Mouse (Mus musculus) thymus, adult 2 months (tissue): ENCODE data around the gene Scamp3. TPM values are rescaled to one million over a fixed set of nuclear protein-coding genes. Genes with fewer than 3 reads are reported as not detected.
A peak's percentile ranks its signal among the peaks of the same experiment; 100 is the strongest.

Source experiments
- DNase-seq: peaks from one replicate; pipeline ENCODE4 v3.0.0; 2021
- H3K27ac ChIP-seq: fragments of 200-500 bp; 2 replicates; pipeline ENCODE4 v1.5.1; 2012; ENCODE audit warnings: low read length, control low read depth; ENCODE audit not compliant: control insufficient read depth, insufficient read depth
- H3K27me3 ChIP-seq: fragments of 200-500 bp; 2 replicates; pipeline ENCODE4 v1.6.1; 2012; ENCODE audit warnings: mild to moderate bottlenecking, low read length, moderate library complexity, mixed read lengths; ENCODE audit not compliant: control insufficient read depth, insufficient read depth
- H3K36me3 ChIP-seq: fragments of 200-500 bp; 2 replicates; pipeline ENCODE4 v1.6.1; 2012; ENCODE audit warnings: mild to moderate bottlenecking, low read length, moderate library complexity; ENCODE audit not compliant: control insufficient read depth, insufficient read depth
- H3K4me1 ChIP-seq: fragments of 200-500 bp; replicated peaks from 2 replicates; pipeline ENCODE4 v1.6.1; 2012; ENCODE audit warnings: low read length; ENCODE audit not compliant: control insufficient read depth, insufficient read depth
- H3K4me3 ChIP-seq: fragments of 200-500 bp; 2 replicates; pipeline ENCODE4 v1.5.1; 2012; ENCODE audit warnings: mild to moderate bottlenecking, low read length, control low read depth, moderate library complexity; ENCODE audit not compliant: control insufficient read depth, insufficient read depth
- CTCF ChIP-seq: fragments of 200-500 bp; IDR thresholded peaks from 2 replicates; pipeline ENCODE4 v1.5.1; 2012; ENCODE audit warnings: mild to moderate bottlenecking, control low read depth, low read length, moderate library complexity, borderline replicate concordance; ENCODE audit not compliant: control insufficient read depth, poor library complexity, insufficient read depth; ENCODE audit errors: extremely low read depth
- POLR2A ChIP-seq: fragments of 200-500 bp; IDR thresholded peaks from 2 replicates; pipeline ENCODE4 v1.6.1; 2012; ENCODE audit warnings: mild to moderate bottlenecking, low read length, control low read depth, moderate library complexity; ENCODE audit not compliant: control insufficient read depth, poor library complexity, insufficient read depth; ENCODE audit errors: extremely low read depth
- WGBS: fragments of 180-500 bp; shearing (Covaris S2); methylation state at CpG from one replicate; pipeline ENCODE4 v1.1.7; 2018; 5-methylcytosine and 5-hydroxymethylcytosine counted together
- polyA plus RNA-seq: library from polyadenylated mRNA; depleted of rRNA; stranded (reverse); fragments of >200 nt; gene quantifications from 2 replicates; pipeline ENCODE4 v1.2.3, GENCODE M21; 2012

Gene Scamp3
- polyA plus RNA-seq, 1 experiment: 240 TPM

DNA sequence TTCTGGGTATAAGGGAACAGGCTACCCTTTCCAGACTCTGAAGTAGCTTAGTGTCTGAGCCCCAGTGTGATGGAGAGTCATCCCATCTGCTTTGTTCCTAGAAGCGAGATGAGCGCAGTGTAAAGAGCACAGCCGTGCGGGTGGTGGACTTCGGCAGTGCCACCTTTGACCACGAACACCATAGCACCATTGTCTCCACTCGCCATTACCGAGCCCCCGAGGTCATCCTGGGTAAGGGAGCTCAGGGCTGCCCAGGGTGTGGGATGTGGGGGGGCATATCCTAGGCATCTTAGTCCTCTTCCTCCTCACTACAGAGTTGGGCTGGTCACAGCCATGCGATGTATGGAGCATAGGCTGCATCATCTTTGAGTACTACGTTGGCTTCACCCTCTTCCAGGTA lies 2.4 kb upstream of the Scamp3 start:
- no peak overlapping the region for H3K27ac ChIP-seq
- peaks cover 13% of the 10 kb centered on the region for H3K4me1 ChIP-seq
- peaks cover 57% of the 10 kb centered on the region for H3K36me3 ChIP-seq
- 98% methylated on average over 11 of the region's 11 CpGs for WGBS
- no peak for DNase-seq
- H3K27me3 ChIP-seq: no peaks in the 10 kb centered on the region
- no peak overlapping the region for H3K4me3 ChIP-seq
- TF ChIP-seq POLR2A: no peak
- no peak for TF ChIP-seq CTCF

GRCm38 (mm10) chr3:89175544-89175943 lies 1.7 kb upstream of the Scamp3 start:
- 94% methylated on average over 10 of the region's 10 CpGs for WGBS
- peaks cover 51% of the 10 kb centered on the region for H3K36me3 ChIP-seq

DNA sequence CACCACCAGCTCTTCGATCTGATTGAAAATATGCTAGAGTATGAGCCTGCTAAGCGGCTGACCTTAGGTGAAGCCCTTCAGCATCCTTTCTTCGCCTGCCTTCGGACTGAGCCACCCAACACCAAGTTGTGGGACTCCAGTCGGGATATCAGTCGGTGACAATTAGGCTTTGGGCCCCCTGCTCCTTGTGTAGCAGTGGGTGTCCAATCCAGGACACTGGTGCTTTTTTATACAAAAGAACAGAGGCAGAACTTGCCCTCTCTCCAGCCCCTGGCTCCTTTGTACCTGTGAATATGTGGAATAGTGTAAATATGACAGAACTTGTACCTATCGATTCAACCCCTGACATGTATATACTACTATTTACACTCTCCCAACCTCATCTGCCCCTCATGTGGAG lies 852 bp upstream of the Scamp3 start:
- no peak for DNase-seq
- no peak overlapping the region for H3K4me3 ChIP-seq
- peaks cover 13% of the 10 kb centered on the region for H3K4me1 ChIP-seq
- no peak overlapping the region for H3K27ac ChIP-seq
- TF ChIP-seq POLR2A (no peak), CTCF (no peak)
- 95% methylated on average over 7 of the region's 7 CpGs for WGBS
- H3K36me3 ChIP-seq: peaks cover 45% of the 10 kb centered on the region
- no peaks in the 10 kb centered on the region for H3K27me3 ChIP-seq

More at GRCm38 (mm10) chr3:89175544-89175943, 1.7 kb upstream of the Scamp3 start:
- DNase-seq: no peak
- Histone ChIP-seq H3K4me3 (no peak overlapping the region), H3K27ac (no peak overlapping the region), H3K27me3 (no peaks in the 10 kb centered on the region), H3K4me1 (peaks cover 13% of the 10 kb centered on the region)
- TF ChIP-seq CTCF (no peak), POLR2A (no peak)

GRCm38 (mm10) chr3:89178107-89178385 lies 773 bp downstream of the Scamp3 start:
- no peaks in the 10 kb centered on the region for H3K27me3 ChIP-seq
- H3K4me3 ChIP-seq: peak overlapping the region; percentile 96
- TF ChIP-seq CTCF (no peak), POLR2A (no peak)
- H3K27ac ChIP-seq: no peak overlapping the region
- 4% methylated on average over 6 of the region's 6 CpGs for WGBS
- peaks cover 35% of the 10 kb centered on the region for H3K36me3 ChIP-seq
- DNase-seq: no peak
- H3K4me1 ChIP-seq: peaks cover 23% of the 10 kb centered on the region

DNA sequence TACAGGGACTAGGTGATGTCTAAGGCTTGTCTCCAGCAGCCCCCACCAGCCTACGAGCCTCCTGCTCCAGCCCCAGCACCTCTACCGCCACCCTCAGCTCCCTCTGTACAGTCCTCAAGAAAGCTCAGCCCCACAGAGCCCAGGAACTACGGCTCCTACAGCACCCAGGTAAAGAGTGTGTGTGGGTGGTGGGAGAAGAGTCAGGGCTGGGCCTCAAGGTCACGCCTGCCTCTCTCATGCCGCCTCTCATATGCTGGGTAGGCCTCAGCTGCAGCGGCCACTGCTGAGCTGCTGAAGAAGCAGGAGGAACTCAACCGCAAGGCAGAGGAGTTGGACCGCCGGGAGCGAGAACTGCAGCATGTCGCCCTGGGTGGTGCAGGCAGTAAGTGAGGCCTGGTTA lies 1.8 kb downstream of the Scamp3 start:
- Histone ChIP-seq H3K4me1 (peaks cover 31% of the 10 kb centered on the region), H3K27ac (no peak overlapping the region), H3K36me3 (peaks cover 29% of the 10 kb centered on the region), H3K4me3 (no peak overlapping the region), H3K27me3 (no peaks in the 10 kb centered on the region)
- 92% methylated on average over 11 of the region's 11 CpGs for WGBS
- DNase-seq: no peak
- TF ChIP-seq POLR2A (no peak), CTCF (no peak)

DNA sequence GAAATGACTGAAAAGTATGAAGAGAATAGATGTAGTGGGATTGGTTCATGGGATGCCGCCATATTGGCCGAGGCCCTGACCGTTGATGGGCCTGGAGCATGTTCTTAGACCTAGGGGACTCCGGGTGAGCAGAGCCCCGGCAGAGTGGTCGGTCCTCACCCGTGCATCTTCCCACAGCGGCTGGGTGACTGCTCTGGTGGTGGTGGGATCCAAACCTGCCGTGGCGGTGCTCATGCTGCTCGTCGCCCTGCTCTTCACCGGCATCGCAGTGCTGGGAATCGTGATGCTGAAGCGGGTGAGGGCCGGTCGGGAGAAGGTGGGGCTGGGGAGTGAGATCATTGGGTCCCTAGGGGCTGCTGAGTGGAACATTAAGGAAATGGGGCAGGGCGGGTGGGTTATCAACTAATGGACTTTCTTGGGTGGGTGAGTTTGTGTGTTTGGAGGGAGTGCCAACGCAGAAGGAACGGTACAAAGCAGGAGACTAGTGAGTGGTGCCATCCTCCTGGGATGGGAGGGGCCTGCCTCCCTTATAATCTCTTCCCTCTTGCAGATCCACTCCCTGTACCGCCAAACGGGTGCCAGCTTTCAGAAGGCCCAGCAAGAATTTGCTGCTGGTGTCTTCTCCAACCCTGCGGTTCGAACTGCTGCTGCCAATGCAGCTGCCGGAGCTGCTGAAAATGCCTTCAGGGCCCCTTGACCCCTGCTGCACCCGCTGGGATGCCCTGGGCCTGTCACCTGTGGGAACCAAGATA lies 4.7 kb downstream of the Scamp3 start:
- H3K27me3 ChIP-seq: no peaks in the 10 kb centered on the region
- H3K4me3 ChIP-seq: no peak overlapping the region
- 87% methylated on average over 27 of the region's 27 CpGs for WGBS
- no peak for TF ChIP-seq POLR2A
- no peak for TF ChIP-seq CTCF
- H3K27ac ChIP-seq: no peak overlapping the region
- no peak for DNase-seq
- H3K4me1 ChIP-seq: peaks cover 53% of the 10 kb centered on the region
- H3K36me3 ChIP-seq: peaks cover 11% of the 10 kb centered on the region; the same call in 1 of the 2 replicates

DNA sequence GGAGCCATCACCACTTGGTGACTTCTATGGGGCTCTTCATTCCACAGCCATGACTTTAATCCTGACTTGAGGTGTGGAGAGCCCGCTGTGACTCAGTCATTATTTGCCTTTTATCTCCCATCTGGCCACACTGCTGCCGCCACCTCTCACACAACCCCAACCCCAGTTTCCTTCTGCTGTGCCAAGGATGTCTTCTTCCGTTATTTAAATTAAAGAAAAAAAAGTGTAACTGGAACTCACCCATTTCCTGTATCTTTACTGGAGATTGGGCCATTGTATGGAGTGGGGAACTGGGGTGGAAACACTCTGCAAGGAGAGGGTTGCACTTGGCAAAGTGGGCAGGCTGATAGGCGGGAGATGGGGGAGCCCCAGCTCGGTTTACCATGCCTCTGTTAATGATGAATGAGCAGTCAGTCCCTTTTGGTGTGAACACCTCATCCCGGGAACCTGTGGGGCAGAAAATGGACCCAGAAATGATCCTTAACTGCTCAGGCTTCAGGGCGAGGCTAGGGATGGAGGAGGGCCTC lies 5.3 kb downstream of the Scamp3 start:
- WGBS: 23% methylated on average over 7 of the region's 7 CpGs
- H3K27me3 ChIP-seq: no peaks in the 10 kb centered on the region
- DNase-seq: no peak
- peaks cover 11% of the 10 kb centered on the region; the same call in 1 of the 2 replicates for H3K36me3 ChIP-seq
- peak overlapping the region; percentile 12; the same call in 1 of the 2 replicates for H3K27ac ChIP-seq
- H3K4me3 ChIP-seq: 0 out of 2 replicates have a peak overlapping the region, but pooled peaks have one; percentile 62
- no peak for TF ChIP-seq POLR2A
- TF ChIP-seq CTCF: no peak
- H3K4me1 ChIP-seq: peaks cover 59% of the 10 kb centered on the region
